Mouse (Mus musculus): ENCODE measurements around the gene Kif22.

The Kif22 gene

GRCm38 (mm10) chr7:127016971-127017949, 25.0 kb downstream of the Kif22 start, which contains the start of gene Pagr1a:
Gene Pagr1a (minus strand): TSS chr7:127017352.
- DNase-seq (ENCODE audit: low spot score), result peak; percentile 98

- no peak for DNase-seq (ENCODE audit: low spot score)
Measured at GRCm38 (mm10) chr7:127016486-127016938, 25.8 kb downstream of the Kif22 start.

GRCm38 (mm10) chr7:127016481-127016485, 26.0 kb downstream of the Kif22 start, which contains the start of gene Pagr1b:
Gene Pagr1b (minus strand): TSS chr7:127016484.
- DNase-seq (ENCODE audit: low spot score), result no peak

GRCm38 (mm10) chr7:127016081-127016480, 26.2 kb downstream of the Kif22 start:
- DNase-seq (ENCODE audit: low spot score), result peak; percentile 44

GRCm38 (mm10) chr7:127014993-127015392, 27.3 kb downstream of the Kif22 start:
- DNase-seq (ENCODE audit: low spot score), result no peak

- peak; percentile 76 for DNase-seq (ENCODE audit: low spot score)
Measured at GRCm38 (mm10) chr7:127014320-127014719, 28.0 kb downstream of the Kif22 start, which contains the start of gene Mvp. Gene Mvp (minus strand): TSS chr7:127014621.

- DNase-seq (ENCODE audit: low spot score), result no peak
Measured at GRCm38 (mm10) chr7:127013385-127013784, 28.9 kb downstream of the Kif22 start.

- no peak for DNase-seq (ENCODE audit: low spot score)
Measured at GRCm38 (mm10) chr7:127012845-127013244, 29.4 kb downstream of the Kif22 start.

GRCm38 (mm10) chr7:127012374-127012773, 29.9 kb downstream of the Kif22 start:
- DNase-seq (ENCODE audit: low spot score), result no peak

GRCm38 (mm10) chr7:127011717-127012116, 30.6 kb downstream of the Kif22 start:
- DNase-seq (ENCODE audit: low spot score), result no peak

GRCm38 (mm10) chr7:127011051-127011450, 31.2 kb downstream of the Kif22 start:
- DNase-seq (ENCODE audit: low spot score), result no peak

- DNase-seq (ENCODE audit: low spot score), result no peak
Measured at GRCm38 (mm10) chr7:127009307-127010085, 32.8 kb downstream of the Kif22 start.

- DNase-seq (ENCODE audit: low spot score), result peak; percentile 79
Measured at GRCm38 (mm10) chr7:127008239-127009019, 33.8 kb downstream of the Kif22 start.

GRCm38 (mm10) chr7:127007313-127008024, 34.8 kb downstream of the Kif22 start:
- no peak for DNase-seq (ENCODE audit: low spot score)

GRCm38 (mm10) chr7:127004122-127004875, 38.0 kb downstream of the Kif22 start:
- no peak for DNase-seq (ENCODE audit: low spot score)

- no peak for DNase-seq (ENCODE audit: low spot score)
Measured at GRCm38 (mm10) chr7:127003620-127004019, 38.7 kb downstream of the Kif22 start.

GRCm38 (mm10) chr7:126999568-126999967, 42.7 kb downstream of the Kif22 start:
- no peak for DNase-seq (ENCODE audit: low spot score)

- DNase-seq (ENCODE audit: low spot score), result no peak
Measured at GRCm38 (mm10) chr7:126996449-126996848, 45.8 kb downstream of the Kif22 start.

- DNase-seq (ENCODE audit: low spot score), result no peak
Measured at GRCm38 (mm10) chr7:126988816-126989215, 53.5 kb downstream of the Kif22 start.

- DNase-seq (ENCODE audit: low spot score), result no peak
Measured at GRCm38 (mm10) chr7:126986319-126986718, 56.0 kb downstream of the Kif22 start.

All from adipocyte (in vitro differentiated cells).